Mouse (Mus musculus) kidney, postnatal 0 days (tissue): ENCODE measurements around the gene Nab1. TPM values are rescaled to one million over a fixed set of nuclear protein-coding genes. Genes with fewer than 3 reads are reported as not detected.

Source experiments
- ATAC-seq: fragments of 200-750 bp; cut with Nextera tagmentation; replicated peaks from 2 replicates; pipeline ENCODE4 v1.8.0; 2017; ENCODE audit warnings: low read depth, moderate number of reproducible peaks, moderate TSS enrichment, moderate library complexity; ENCODE audit not compliant: low FRiP score
- DNase-seq: peaks from one replicate; pipeline ENCODE4 v3.0.0-alpha.2; 2016; ENCODE audit warnings: low spot score
- H3K27ac ChIP-seq: fragments of 300-500 bp; sonication (generic); 2 replicates; pipeline ENCODE4 v1.5.1; 2014; ENCODE audit warnings: mild to moderate bottlenecking
- H3K27me3 ChIP-seq: fragments of 300-500 bp; sonication (generic); 2 replicates; pipeline ENCODE4 v1.6.1; 2014; ENCODE audit warnings: low read length, mixed read lengths; ENCODE audit not compliant: insufficient read depth
- H3K36me3 ChIP-seq: fragments of 300-500 bp; sonication (generic); 2 replicates; pipeline ENCODE4 v1.6.1; 2014; ENCODE audit warnings: low read length, mixed read lengths; ENCODE audit not compliant: insufficient read depth
- H3K4me1 ChIP-seq: fragments of 300-500 bp; sonication (generic); replicated peaks from 2 replicates; pipeline ENCODE4 v1.6.1; 2014; ENCODE audit warnings: antibody characterized with exemption, low read length, mixed read lengths; ENCODE audit not compliant: insufficient read depth
- H3K4me2 ChIP-seq: fragments of 300-500 bp; sonication (generic); 2 replicates; pipeline ENCODE4 v1.6.1; 2014; ENCODE audit warnings: mild to moderate bottlenecking, low read length, moderate library complexity, mixed read lengths
- H3K4me3 ChIP-seq: fragments of 300-500 bp; sonication (generic); replicated peaks from 2 replicates; pipeline ENCODE4 v1.5.1; 2014; ENCODE audit warnings: low read depth, low read length
- H3K9ac ChIP-seq: fragments of 300-500 bp; sonication (generic); 2 replicates; pipeline ENCODE4 v1.6.1; 2014; ENCODE audit warnings: low read depth, low read length
- H3K9me3 ChIP-seq: fragments of 300-500 bp; sonication (generic); replicated peaks from 2 replicates; pipeline ENCODE4 v1.6.1; 2016; ENCODE audit warnings: low read length, inconsistent platforms, mixed read lengths
- CTCF ChIP-seq: IDR thresholded peaks from 2 replicates; pipeline ENCODE4 v1.5.1; 2016; ENCODE audit warnings: antibody characterized with exemption, low read depth, mild to moderate bottlenecking, moderate library complexity
- WGBS: fragments of 180-500 bp; shearing (Covaris S2); extraction: QIAGEN DNeasy Blood & Tissue Kit; methylation state at CpG from one replicate; pipeline ENCODE4 v1.1.7; 2014; 5-methylcytosine and 5-hydroxymethylcytosine counted together
- polyA plus RNA-seq: library from polyadenylated mRNA; unstranded; fragments of >200 nt; fragmentation: Nextera tagmentation; extraction: Ambion mirVana; gene quantifications from 2 replicates; pipeline ENCODE4 v1.2.1, GENCODE M21; 2015

Nab1 gene
- polyA plus RNA-seq, 1 experiment from 2014 or later: 15.6 TPM

- H3K4me2 ChIP-seq: no peak overlapping the region
- 68% methylated on average over 5 of the region's 5 CpGs for WGBS
- no peaks in the 10 kb centered on the region for H3K27me3 ChIP-seq
- H3K9me3 ChIP-seq: no peaks in the 10 kb centered on the region
- H3K36me3 ChIP-seq: no peaks in the 10 kb centered on the region
- no peak for TF ChIP-seq CTCF
- no peak overlapping the region for H3K4me3 ChIP-seq
- H3K9ac ChIP-seq: no peak overlapping the region
- ATAC-seq (no peak), DNase-seq (no peak)
- H3K27ac ChIP-seq: no peak overlapping the region
- no peaks in the 10 kb centered on the region for H3K4me1 ChIP-seq
Measured at GRCm38 (mm10) chr1:52524663-52525062, 24.2 kb upstream of the Nab1 start.

GRCm38 (mm10) chr1:52524150-52524549 is 23.7 kb upstream of the Nab1 start:
- TF ChIP-seq CTCF: no peak
- no peak overlapping the region for H3K9ac ChIP-seq
- no peaks in the 10 kb centered on the region for H3K4me1 ChIP-seq
- no peak overlapping the region for H3K4me3 ChIP-seq
- no peak overlapping the region for H3K4me2 ChIP-seq
- H3K9me3 ChIP-seq: no peaks in the 10 kb centered on the region
- no peak overlapping the region for H3K27ac ChIP-seq
- ATAC-seq (no peak), DNase-seq (peak; percentile 18)
- 51% methylated on average over 7 of the region's 7 CpGs for WGBS
- H3K27me3 ChIP-seq: no peaks in the 10 kb centered on the region
- H3K36me3 ChIP-seq: no peaks in the 10 kb centered on the region

GRCm38 (mm10) chr1:52521436-52521993 is 21.0 kb upstream of the Nab1 start:
- Histone ChIP-seq H3K9me3 (no peaks in the 10 kb centered on the region), H3K9ac (no peak overlapping the region), H3K4me2 (no peak overlapping the region), H3K36me3 (no peaks in the 10 kb centered on the region), H3K4me3 (no peak overlapping the region), H3K27ac (no peak overlapping the region), H3K27me3 (no peaks in the 10 kb centered on the region), H3K4me1 (no peaks in the 10 kb centered on the region)
- WGBS: 66% methylated on average over 8 of the region's 8 CpGs
- no peak for TF ChIP-seq CTCF
- no peak for DNase-seq
- no peak for ATAC-seq

- Histone ChIP-seq H3K9ac (no peak overlapping the region), H3K4me3 (no peak overlapping the region), H3K4me1 (no peaks in the 10 kb centered on the region), H3K36me3 (no peaks in the 10 kb centered on the region), H3K4me2 (no peak overlapping the region), H3K27me3 (no peaks in the 10 kb centered on the region), H3K9me3 (no peaks in the 10 kb centered on the region), H3K27ac (no peak overlapping the region)
- no peak for TF ChIP-seq CTCF
- 89% methylated on average over 7 of the region's 7 CpGs for WGBS
- ATAC-seq: no peak
- no peak for DNase-seq
Measured at GRCm38 (mm10) chr1:52520131-52520530, 19.7 kb upstream of the Nab1 start.

DNA sequence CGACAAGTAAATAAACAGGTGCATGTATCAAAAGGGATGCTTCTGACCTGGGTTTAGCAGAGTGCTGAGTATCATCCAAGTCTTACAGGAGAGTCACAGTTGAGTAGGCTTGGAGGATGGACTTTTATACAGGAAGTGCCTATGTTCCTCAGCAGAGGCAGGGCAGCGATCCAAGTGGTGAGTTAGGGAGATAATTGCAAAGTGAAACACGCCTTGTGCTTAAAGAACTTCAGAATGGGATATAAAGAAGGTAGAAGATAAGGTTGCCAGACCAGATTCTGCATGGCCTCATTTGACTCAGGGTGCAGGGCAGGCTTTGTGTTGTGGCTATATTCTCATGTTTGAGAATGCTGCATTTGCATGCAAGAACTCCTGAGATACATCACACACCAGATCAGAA is 14.8 kb upstream of the Nab1 start:
- WGBS: 66% methylated on average over 3 of the region's 3 CpGs
- no peak for ATAC-seq
- Histone ChIP-seq H3K27ac (no peak overlapping the region), H3K4me1 (no peaks in the 10 kb centered on the region), H3K4me2 (no peak overlapping the region), H3K9me3 (no peaks in the 10 kb centered on the region), H3K9ac (no peak overlapping the region), H3K36me3 (no peaks in the 10 kb centered on the region), H3K4me3 (no peak overlapping the region), H3K27me3 (no peaks in the 10 kb centered on the region)
- no peak for DNase-seq
- TF ChIP-seq CTCF: no peak; the same call in 1 of the 2 replicates

GRCm38 (mm10) chr1:52511788-52512425 is 11.4 kb upstream of the Nab1 start:
- Histone ChIP-seq H3K4me1 (no peaks in the 10 kb centered on the region), H3K9me3 (no peaks in the 10 kb centered on the region), H3K36me3 (no peaks in the 10 kb centered on the region), H3K9ac (no peak overlapping the region), H3K4me2 (no peak overlapping the region), H3K27ac (no peak overlapping the region), H3K27me3 (no peaks in the 10 kb centered on the region), H3K4me3 (no peak overlapping the region)
- no peak for DNase-seq
- WGBS: 93% methylated on average over 1 of the region's 1 CpGs
- no peak for TF ChIP-seq CTCF
- ATAC-seq: no peak
